Mouse (Mus musculus) myocyte (in vitro differentiated cells): ENCODE measurements around the gene Pdia6.

Experiments
- CEBPB ChIP-seq: IDR thresholded peaks from 2 replicates; pipeline ENCODE4 v1.6.1; 2011; ENCODE audit warnings: mild to moderate bottlenecking, moderate library complexity; ENCODE audit not compliant: poor library complexity, insufficient read depth, severe bottlenecking
- E2F4 ChIP-seq: IDR thresholded peaks from one replicate; pipeline ENCODE4 v1.6.1; 2011; ENCODE audit warnings: mild to moderate bottlenecking, control low read depth, moderate library complexity; ENCODE audit not compliant: insufficient read depth
- MAX ChIP-seq: IDR thresholded peaks from one replicate; pipeline ENCODE4 v1.6.1; 2011; ENCODE audit warnings: low read depth, mild to moderate bottlenecking, control low read depth
- MYOD1 ChIP-seq, 3 experiments: IDR thresholded peaks; one replicate each; pipeline ENCODE4 v1.6.1; 2011; ENCODE audit warnings: control low read depth in 2 of 3, low read depth in 2 of 3, mild to moderate bottlenecking in 2 of 3, moderate library complexity in 1 of 3; ENCODE audit not compliant: insufficient read length in 2 of 3, control insufficient read depth in 1 of 3
- MYOG ChIP-seq, 3 experiments: IDR thresholded peaks; one replicate each; pipeline ENCODE4 v1.6.1; 2011; ENCODE audit warnings: control low read depth in 2 of 3, low read depth in 2 of 3, mild to moderate bottlenecking in 2 of 3; ENCODE audit not compliant: insufficient read length in 2 of 3, control insufficient read depth in 1 of 3, insufficient read depth in 1 of 3
- POLR2A ChIP-seq: IDR thresholded peaks from one replicate; pipeline ENCODE4 v1.6.1; 2011; ENCODE audit warnings: low read depth, mild to moderate bottlenecking, control low read depth, moderate library complexity; ENCODE audit not compliant: insufficient read length
- POLR2AphosphoS2 ChIP-seq: IDR thresholded peaks from one replicate; pipeline ENCODE4 v1.6.1; 2011; ENCODE audit warnings: low read depth, control low read depth; ENCODE audit not compliant: insufficient read length
- REST ChIP-seq: IDR thresholded peaks from one replicate; pipeline ENCODE4 v1.6.1; 2011; ENCODE audit warnings: mild to moderate bottlenecking, control low read depth, moderate library complexity; ENCODE audit not compliant: insufficient read depth, insufficient read length
- TCF12 ChIP-seq: IDR thresholded peaks from one replicate; pipeline ENCODE4 v1.6.1; 2011; ENCODE audit warnings: mild to moderate bottlenecking, control low read depth; ENCODE audit not compliant: poor library complexity, insufficient read depth, severe bottlenecking
- USF1 ChIP-seq: IDR thresholded peaks from one replicate; pipeline ENCODE4 v1.6.1; 2011; ENCODE audit warnings: low read depth, mild to moderate bottlenecking, control low read depth, moderate library complexity

DNA sequence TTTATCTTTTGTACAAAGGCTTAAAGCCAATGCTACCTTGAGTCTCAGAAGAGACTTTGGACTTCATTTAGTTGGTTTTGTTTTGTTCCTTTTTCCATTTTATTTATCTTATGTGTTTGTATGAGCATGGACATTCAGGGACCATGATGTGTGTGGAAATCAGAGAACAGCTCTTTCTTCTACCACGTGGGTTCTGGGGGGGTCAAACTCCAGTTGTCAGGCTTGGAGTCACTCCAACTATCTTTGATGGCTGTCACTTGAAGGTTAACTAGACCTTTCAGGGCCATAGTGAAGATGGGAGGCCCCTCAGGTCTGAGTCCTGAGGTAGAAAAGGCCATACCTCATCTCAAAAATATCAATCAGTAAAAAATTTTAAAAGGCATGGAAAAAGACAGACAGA, 67.1 kb downstream of the Pdia6 start:
- TF ChIP-seq POLR2A: no peak
- no peak for TF ChIP-seq CEBPB
- no peak for TF ChIP-seq TCF12
- TF ChIP-seq USF1: no peak
- no peak for TF ChIP-seq REST
- TF ChIP-seq MYOG (IDR thresholded peaks at IDR 0.05; ENCODE audit: control insufficient read depth in 1 of 3, insufficient read depth in 1 of 3, insufficient read length in 2 of 3, low read depth in 2 of 3): no peak
- TF ChIP-seq E2F4: no peak
- no peak for TF ChIP-seq MYOD1 (IDR thresholded peaks at IDR 0.05; ENCODE audit: control insufficient read depth in 1 of 3, insufficient read length in 2 of 3, low read depth in 2 of 3)
- TF ChIP-seq MAX: no peak
- no peak for TF ChIP-seq POLR2AphosphoS2
